Mouse (Mus musculus): Measurements from ENCODE around the gene 4930558K02Rik. TPM values are rescaled to one million over a fixed set of nuclear protein-coding genes. Genes with fewer than 3 reads are reported as not detected.

The 4930558K02Rik gene
- not detected in 2 replicates for total RNA-seq (2014; rRNA removed)
- 0.19 and 0.35 TPM in 2 replicates for polyA plus RNA-seq (2015; fragmentation: Nextera tagmentation; extraction: Ambion mirVana)

GRCm38 (mm10) chr1:161979536-161979935, at the start of gene 4930558K02Rik:
4930558K02Rik (minus strand) TSS chr1:161979636.
- no peak within 1 kb of the TSS for H3K4me2 ChIP-seq (ENCODE audit: low read depth, low read length)
- H3K4me3 ChIP-seq (ENCODE audit: low read length): no peak within 1 kb of the TSS
- 55% methylated on average over 1 of the region's 1 CpGs for WGBS
- H3K27ac ChIP-seq: no peak within 1 kb of the TSS
- H3K9me3 ChIP-seq (ENCODE audit: low read length): no peaks in the 10 kb centered on the region
- TF ChIP-seq CTCF (IDR thresholded peaks at IDR 0.05; ENCODE audit: low read depth): no peak
- no peaks in the 10 kb centered on the region for H3K4me1 ChIP-seq (ENCODE audit: insufficient read depth, low read length)
- H3K9ac ChIP-seq (replicated peaks; ENCODE audit: low read length): no peak within 1 kb of the TSS
- H3K27me3 ChIP-seq (ENCODE audit: insufficient read depth, low read length): no peaks in the 10 kb centered on the region
- no peak for ATAC-seq
- H3K36me3 ChIP-seq (ENCODE audit: insufficient read depth, low read length): no peaks in the 10 kb centered on the region
- DNase-seq (ENCODE audit: low spot score): no peak

GRCm38 (mm10) chr1:162023681-162024270, 44.3 kb upstream of the 4930558K02Rik start:
- no peak overlapping the region for H3K4me3 ChIP-seq (ENCODE audit: low read length)
- no peak for TF ChIP-seq CTCF (IDR thresholded peaks at IDR 0.05; ENCODE audit: low read depth)
- no peak overlapping the region for H3K9ac ChIP-seq (replicated peaks; ENCODE audit: low read length)
- H3K27ac ChIP-seq: no peak overlapping the region
- no peak overlapping the region for H3K4me2 ChIP-seq (ENCODE audit: low read depth, low read length)
- ATAC-seq: no peak
- no peaks in the 10 kb centered on the region for H3K36me3 ChIP-seq (ENCODE audit: insufficient read depth, low read length)
- H3K27me3 ChIP-seq (ENCODE audit: insufficient read depth, low read length): no peaks in the 10 kb centered on the region
- H3K9me3 ChIP-seq (ENCODE audit: low read length): no peaks in the 10 kb centered on the region
- DNase-seq (ENCODE audit: low spot score): no peak
- H3K4me1 ChIP-seq (ENCODE audit: insufficient read depth, low read length): no peaks in the 10 kb centered on the region
- whole genome bisulfite sequencing: 64% methylated on average over 8 of the region's 8 CpGs

- H3K4me3 ChIP-seq (ENCODE audit: low read length): no peak overlapping the region
- H3K9me3 ChIP-seq (ENCODE audit: low read length): no peaks in the 10 kb centered on the region
- TF ChIP-seq CTCF (IDR thresholded peaks at IDR 0.05; ENCODE audit: low read depth): no peak
- WGBS: 63% methylated on average over 4 of the region's 4 CpGs
- H3K36me3 ChIP-seq (ENCODE audit: insufficient read depth, low read length): no peaks in the 10 kb centered on the region
- no peak overlapping the region for H3K27ac ChIP-seq
- H3K4me2 ChIP-seq (ENCODE audit: low read depth, low read length): no peak overlapping the region
- H3K9ac ChIP-seq (replicated peaks; ENCODE audit: low read length): no peak overlapping the region
- H3K4me1 ChIP-seq (ENCODE audit: insufficient read depth, low read length): no peaks in the 10 kb centered on the region
- ATAC-seq (no peak), DNase-seq (ENCODE audit: low spot score) (no peak)
- H3K27me3 ChIP-seq (ENCODE audit: insufficient read depth, low read length): no peaks in the 10 kb centered on the region
These were observed 41.3 kb upstream of the 4930558K02Rik start for GRCm38 (mm10) chr1:162020766-162021165.

DNA sequence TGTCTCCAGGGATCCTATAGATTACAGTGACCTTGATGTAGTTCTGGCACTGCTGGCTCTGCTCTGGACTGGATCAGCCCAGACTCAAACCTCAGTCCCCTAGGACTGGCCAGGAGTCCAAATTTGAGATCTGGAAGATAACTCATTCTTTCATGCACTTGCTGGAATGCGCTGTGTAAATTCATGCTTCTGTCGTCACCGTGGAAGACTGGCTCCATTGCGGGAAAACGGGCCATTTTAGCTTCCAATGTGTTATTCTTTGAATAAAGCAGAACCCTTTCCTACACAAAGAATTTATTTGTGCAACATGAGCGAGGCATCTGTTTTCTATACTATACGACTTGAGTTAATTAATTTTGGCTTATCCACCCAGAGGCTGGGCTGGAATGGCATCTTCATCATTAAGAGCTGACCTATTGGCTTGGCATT, 40.9 kb upstream of the 4930558K02Rik start:
- TF ChIP-seq CTCF (IDR thresholded peaks at IDR 0.05; ENCODE audit: low read depth): no peak
- H3K4me1 ChIP-seq (ENCODE audit: insufficient read depth, low read length): no peaks in the 10 kb centered on the region
- H3K27me3 ChIP-seq (ENCODE audit: insufficient read depth, low read length): no peaks in the 10 kb centered on the region
- H3K9me3 ChIP-seq (ENCODE audit: low read length): no peaks in the 10 kb centered on the region
- WGBS: 51% methylated on average over 7 of the region's 7 CpGs
- no peaks in the 10 kb centered on the region for H3K36me3 ChIP-seq (ENCODE audit: insufficient read depth, low read length)
- ATAC-seq: 0 out of 2 replicates have a peak, but pooled peaks have one; percentile 21
- DNase-seq (ENCODE audit: low spot score): no peak
- H3K4me2 ChIP-seq (ENCODE audit: low read depth, low read length): no peak overlapping the region
- no peak overlapping the region for H3K4me3 ChIP-seq (ENCODE audit: low read length)
- H3K27ac ChIP-seq: no peak overlapping the region
- no peak overlapping the region for H3K9ac ChIP-seq (replicated peaks; ENCODE audit: low read length)

DNA sequence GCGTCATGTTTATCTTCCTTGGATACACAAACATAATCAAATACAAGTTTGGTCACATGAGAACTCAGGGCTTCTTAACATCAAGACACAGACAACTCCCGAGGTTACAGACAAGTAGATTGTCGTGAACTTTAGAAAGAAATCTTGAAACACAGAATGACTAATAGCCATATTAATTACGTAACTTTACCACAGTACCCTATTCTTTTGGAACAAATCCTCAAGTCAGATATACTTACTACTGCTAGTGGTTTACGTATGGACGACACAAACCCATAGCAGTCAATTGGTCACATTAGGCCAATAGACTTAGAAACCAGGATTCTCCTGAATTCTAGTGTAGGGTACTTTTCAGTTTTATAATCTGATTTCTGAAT, 39.2 kb upstream of the 4930558K02Rik start:
- WGBS: 90% methylated on average over 6 of the region's 6 CpGs
- Histone ChIP-seq H3K9me3 (ENCODE audit: low read length) (no peaks in the 10 kb centered on the region), H3K4me1 (ENCODE audit: insufficient read depth, low read length) (no peaks in the 10 kb centered on the region), H3K36me3 (ENCODE audit: insufficient read depth, low read length) (no peaks in the 10 kb centered on the region), H3K27ac (no peak overlapping the region), H3K9ac (replicated peaks; ENCODE audit: low read length) (no peak overlapping the region), H3K4me3 (ENCODE audit: low read length) (no peak overlapping the region), H3K27me3 (ENCODE audit: insufficient read depth, low read length) (no peaks in the 10 kb centered on the region), H3K4me2 (ENCODE audit: low read depth, low read length) (no peak overlapping the region)
- DNase-seq (ENCODE audit: low spot score) (no peak), ATAC-seq (no peak)
- TF ChIP-seq CTCF (IDR thresholded peaks at IDR 0.05; ENCODE audit: low read depth): no peak

GRCm38 (mm10) chr1:162017975-162018600, 38.7 kb upstream of the 4930558K02Rik start:
- Histone ChIP-seq H3K4me2 (ENCODE audit: low read depth, low read length) (no peak overlapping the region), H3K9me3 (ENCODE audit: low read length) (no peaks in the 10 kb centered on the region), H3K36me3 (ENCODE audit: insufficient read depth, low read length) (no peaks in the 10 kb centered on the region), H3K4me3 (ENCODE audit: low read length) (no peak overlapping the region), H3K9ac (replicated peaks; ENCODE audit: low read length) (no peak overlapping the region), H3K4me1 (ENCODE audit: insufficient read depth, low read length) (no peaks in the 10 kb centered on the region), H3K27ac (no peak overlapping the region), H3K27me3 (ENCODE audit: insufficient read depth, low read length) (no peaks in the 10 kb centered on the region)
- DNase-seq (ENCODE audit: low spot score) (no peak), ATAC-seq (no peak)
- no peak for TF ChIP-seq CTCF (IDR thresholded peaks at IDR 0.05; ENCODE audit: low read depth)
- 80% methylated on average over 13 of the region's 13 CpGs for WGBS

DNA sequence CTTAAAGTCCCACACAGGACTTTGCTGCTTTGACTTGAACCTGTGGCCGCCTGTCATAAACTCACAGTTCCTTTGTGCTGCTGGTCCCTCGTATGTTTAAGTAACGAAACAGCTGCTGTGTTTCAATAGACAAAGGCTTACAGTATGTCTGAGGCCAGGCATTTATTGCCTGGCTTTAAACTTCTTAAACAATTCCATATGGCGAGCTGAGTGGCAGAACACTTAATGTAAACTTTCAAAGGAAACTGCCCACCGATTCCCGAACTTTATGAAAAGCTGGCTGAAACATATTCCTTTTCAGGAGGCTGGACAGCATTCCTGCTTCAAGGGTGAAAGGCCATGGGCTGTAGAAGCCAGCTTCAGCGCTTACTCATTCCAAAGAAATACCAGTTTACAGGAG, 37.5 kb upstream of the 4930558K02Rik start:
- H3K36me3 ChIP-seq (ENCODE audit: insufficient read depth, low read length): no peaks in the 10 kb centered on the region
- WGBS: 70% methylated on average over 7 of the region's 7 CpGs
- TF ChIP-seq CTCF (IDR thresholded peaks at IDR 0.05; ENCODE audit: low read depth): no peak
- no peaks in the 10 kb centered on the region for H3K4me1 ChIP-seq (ENCODE audit: insufficient read depth, low read length)
- no peak overlapping the region for H3K4me3 ChIP-seq (ENCODE audit: low read length)
- H3K27ac ChIP-seq: no peak overlapping the region
- no peaks in the 10 kb centered on the region for H3K27me3 ChIP-seq (ENCODE audit: insufficient read depth, low read length)
- DNase-seq (ENCODE audit: low spot score): no peak
- H3K9me3 ChIP-seq (ENCODE audit: low read length): no peaks in the 10 kb centered on the region
- no peak overlapping the region for H3K9ac ChIP-seq (replicated peaks; ENCODE audit: low read length)
- no peak overlapping the region for H3K4me2 ChIP-seq (ENCODE audit: low read depth, low read length)
- ATAC-seq: no peak
